Mouse (Mus musculus): ENCODE results near the gene Myb.

DNA sequence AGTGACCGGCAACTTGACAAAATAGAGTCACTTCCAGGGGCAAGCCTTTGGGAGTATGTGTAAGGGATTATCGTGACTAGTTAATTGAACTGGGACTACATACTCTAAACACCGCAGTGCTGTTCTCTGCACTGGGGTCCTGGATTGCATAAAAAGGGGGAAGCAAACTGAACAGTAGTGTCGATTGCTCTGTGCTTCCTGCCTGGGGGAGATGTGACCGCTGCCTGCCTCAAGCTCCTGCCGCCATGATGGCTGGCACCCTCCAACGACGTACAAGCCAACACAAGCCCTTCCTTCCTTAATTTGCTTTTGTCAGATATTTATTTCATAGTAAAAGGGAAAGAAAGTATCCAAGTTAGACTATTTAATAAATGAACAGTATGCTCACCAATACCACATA is 25.5 kb downstream of the Myb start:
- TF ChIP-seq CTCF (IDR thresholded peaks at IDR 0.05; ENCODE audit: low read depth, low read length) (no peak), POLR2A (IDR thresholded peaks at IDR 0.05; ENCODE audit: extremely low read depth, insufficient read depth, low read length) (no peak)

All from liver, adult 2 months (tissue).